Mouse (Mus musculus): Measurements from ENCODE around the gene Fbxo44.
A peak's percentile ranks its signal among the peaks of the same experiment; 100 is the strongest.

The Fbxo44 gene

DNA sequence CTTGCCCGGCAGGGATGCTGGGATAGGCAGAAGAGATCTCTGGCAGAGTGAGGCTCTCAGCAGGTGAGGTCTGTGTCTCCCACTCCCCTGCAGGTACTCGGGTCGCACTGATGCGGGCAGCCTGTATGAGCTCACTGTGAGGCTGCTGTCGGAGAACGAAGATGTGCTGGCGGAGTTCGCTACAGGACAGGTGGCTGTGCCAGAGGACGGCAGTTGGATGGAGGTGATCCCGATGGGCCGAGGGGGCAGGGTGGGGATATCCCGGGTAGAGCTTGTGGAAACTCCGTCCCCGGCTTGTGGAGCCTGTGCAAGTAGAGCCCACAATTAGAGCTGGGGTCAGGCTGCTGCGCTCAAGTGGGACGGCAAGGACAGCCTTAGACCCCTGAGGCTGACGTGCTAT is 5.3 kb upstream of the Fbxo44 start:
- DNase-seq (ENCODE audit: low read depth, low spot score): no peak

DNA sequence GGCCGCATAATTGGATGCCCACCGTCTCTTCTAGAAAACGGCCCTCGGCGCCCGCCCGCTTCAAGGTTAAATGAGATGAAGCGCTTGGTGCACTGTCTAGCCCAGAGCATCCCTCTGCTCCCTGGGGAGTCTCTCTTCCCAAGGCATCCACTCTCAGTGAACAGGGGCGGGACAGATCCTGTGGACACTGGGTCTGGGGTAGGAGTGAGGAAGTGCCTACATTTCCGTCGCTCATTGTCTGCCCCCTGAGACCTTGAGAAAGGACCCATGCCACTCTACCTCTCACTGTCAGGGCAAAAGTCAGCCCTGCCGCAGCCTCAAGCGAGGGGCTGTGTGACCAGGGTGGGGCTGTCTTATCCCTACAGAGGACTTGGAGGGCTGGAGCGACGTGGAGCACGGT is 4.2 kb upstream of the Fbxo44 start:
- DNase-seq (ENCODE audit: low read depth, low spot score): no peak

DNA sequence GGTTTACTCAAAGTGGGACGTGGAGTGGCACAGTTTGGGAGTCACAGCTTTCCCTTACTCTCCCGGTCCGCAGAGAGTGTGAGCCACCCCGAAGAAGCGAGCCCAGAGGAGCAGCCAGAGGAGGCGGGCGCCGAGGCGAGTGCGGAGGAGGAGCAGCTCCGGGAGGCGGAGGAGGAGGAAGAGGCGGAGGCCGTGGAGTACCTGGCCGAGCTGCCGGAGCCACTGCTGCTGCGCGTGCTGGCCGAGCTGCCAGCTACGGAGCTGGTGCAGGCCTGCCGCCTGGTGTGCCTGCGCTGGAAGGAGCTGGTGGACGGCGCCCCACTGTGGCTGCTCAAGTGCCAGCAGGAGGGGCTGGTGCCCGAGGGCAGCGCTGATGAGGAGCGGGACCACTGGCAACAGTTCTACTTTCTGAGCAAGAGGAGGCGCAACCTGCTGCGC is 3.7 kb upstream of the Fbxo44 start:
- DNase-seq (ENCODE audit: low read depth, low spot score): no peak

DNA sequence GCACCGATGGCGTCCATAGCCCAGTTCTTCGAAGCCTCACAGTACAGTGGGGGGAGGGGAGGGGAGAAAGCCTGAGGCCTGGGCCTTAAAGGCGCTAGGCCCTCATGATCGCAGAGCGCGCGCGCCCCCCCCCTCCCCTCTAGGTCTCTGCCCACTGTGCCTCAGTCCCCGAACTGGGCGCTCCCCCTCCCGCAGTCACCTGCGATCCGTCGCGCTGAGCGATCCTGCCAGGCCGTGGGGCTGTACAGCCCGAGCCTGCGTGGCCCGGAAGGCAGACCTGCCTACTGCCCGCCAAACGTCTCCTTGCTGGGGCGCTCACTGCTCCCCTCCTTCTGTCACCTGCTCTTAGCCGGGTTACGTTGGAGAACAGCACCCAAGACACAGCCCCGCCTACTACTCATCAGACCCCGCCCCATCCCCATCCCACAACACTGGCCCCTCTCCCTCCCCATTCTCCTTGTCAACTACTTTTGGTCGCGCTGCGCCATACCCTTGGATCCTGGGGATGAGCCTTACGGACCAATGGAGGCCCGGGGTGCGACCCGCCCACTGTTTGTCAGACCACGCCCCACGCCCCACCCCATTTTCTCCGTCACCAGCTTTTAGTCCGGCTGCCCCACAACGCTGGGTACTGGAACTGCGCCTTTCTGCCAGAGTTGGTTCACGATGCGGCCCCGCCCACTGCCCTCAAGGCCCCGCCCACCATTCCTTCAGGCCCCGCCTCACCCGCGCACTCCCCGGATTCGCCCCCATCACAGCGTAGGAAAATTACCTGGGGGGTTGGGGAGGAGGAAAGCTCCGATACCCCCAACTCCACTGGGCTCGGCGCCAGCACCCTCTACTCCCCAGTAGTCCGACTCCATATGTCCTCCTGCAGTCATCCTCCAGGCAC is 492 bp downstream of the Fbxo44 start:
- DNase-seq (ENCODE audit: low read depth, low spot score): peak; percentile 45

DNA sequence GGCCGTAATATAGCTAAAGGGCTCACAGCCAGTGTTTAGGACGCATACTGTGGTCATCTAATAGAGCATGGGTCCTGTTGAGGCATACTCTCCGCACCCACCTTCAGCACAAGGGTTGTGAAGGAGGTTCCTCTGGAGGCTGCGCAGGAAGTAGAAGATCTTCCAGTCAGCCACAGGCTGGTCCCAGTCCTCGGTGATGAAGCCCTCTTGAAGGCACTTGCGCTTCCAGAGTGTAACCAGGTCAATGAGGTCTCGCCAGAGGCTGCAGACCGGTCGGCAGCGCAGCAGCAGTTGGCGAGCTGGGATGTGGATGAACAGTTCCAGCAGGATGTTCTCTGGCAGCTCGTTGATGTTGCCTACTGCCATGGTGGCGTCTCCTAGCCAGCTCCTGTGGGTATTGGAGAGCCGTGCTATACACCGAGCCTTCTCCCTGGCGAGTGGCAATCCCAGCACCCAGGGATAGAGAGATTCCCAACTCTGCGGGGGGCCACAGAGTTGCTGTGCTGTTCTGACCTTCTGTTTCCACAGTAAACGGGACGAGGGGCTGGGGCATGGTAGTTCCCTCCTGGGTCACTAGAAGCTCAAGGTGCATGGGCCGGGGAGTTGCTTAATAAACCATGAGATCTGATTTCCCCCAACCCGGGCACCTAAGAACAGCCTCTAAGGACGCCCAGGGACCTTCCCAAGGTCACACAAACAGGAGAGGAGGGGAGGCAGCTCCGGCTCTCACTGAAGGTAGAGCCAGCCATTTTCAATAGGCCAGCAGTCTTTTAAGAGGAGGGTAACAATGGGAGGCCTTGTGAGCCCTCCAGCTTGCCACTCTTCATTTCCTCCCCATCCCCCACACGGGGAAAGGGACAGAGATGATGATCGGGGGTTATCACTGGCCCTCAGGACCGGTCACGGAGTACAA is 1.6 kb downstream of the Fbxo44 start:
- DNase-seq (ENCODE audit: low read depth, low spot score): no peak

DNA sequence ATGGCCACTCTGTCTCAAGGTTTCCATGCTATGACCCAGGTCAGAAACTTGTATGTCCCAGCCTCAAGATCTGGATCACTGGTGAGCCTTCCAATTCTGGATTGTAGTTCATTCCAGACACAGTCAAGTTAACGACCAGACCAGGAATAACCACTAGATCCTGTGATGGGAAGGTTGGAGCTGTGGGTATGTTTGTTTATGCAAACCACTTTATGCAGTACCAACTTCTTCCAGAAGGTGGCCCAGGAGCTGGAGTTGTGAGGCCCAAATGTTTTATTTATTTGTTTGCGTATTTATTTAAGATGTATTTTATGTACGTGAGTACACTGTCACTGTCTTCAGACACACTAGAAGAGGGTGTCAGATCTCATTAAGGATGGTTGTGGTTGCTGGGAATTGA is 5.3 kb downstream of the Fbxo44 start:
- no peak for DNase-seq (ENCODE audit: low read depth, low spot score)

DNA sequence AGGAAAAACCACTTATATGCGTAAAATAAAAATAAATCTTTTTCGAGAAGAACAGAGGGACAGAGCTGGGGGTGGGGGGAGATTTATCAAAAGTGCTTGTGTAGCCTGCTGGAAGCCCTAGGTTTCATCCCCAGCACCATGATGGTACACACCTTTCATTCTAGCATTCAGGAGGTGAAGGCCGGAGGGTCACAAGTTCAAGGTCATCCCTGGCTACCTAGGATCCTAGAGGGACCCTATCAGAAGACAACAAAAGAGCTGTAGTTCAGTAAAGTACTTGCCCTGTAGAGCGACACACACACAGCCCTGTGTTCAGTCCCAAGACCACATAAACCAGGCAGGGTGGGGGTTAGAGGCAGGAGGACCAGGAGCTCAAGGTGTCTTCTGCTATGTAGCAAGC is 6.3 kb downstream of the Fbxo44 start:
- DNase-seq (ENCODE audit: low read depth, low spot score): no peak

DNA sequence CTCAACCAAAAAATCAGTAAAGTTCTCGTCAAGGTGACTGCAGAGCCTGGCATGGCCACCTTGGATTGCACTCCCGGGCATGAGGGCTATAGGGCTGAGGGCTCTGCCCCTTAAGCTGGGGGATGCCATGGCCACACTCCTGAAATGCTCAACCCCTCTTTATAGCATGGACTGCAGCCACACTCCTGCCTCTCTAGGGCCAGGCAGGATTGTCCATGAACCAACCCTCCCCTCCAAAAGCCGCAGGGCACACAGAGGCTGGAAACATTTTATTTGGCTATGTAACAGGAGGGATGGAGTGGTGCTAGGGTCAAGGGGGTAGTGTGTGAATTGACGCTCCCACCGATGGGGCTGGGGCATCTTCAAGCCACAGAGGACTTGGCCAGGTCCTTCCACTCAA is 7.7 kb downstream of the Fbxo44 start:
- no peak for DNase-seq (ENCODE audit: low read depth, low spot score)

DNA sequence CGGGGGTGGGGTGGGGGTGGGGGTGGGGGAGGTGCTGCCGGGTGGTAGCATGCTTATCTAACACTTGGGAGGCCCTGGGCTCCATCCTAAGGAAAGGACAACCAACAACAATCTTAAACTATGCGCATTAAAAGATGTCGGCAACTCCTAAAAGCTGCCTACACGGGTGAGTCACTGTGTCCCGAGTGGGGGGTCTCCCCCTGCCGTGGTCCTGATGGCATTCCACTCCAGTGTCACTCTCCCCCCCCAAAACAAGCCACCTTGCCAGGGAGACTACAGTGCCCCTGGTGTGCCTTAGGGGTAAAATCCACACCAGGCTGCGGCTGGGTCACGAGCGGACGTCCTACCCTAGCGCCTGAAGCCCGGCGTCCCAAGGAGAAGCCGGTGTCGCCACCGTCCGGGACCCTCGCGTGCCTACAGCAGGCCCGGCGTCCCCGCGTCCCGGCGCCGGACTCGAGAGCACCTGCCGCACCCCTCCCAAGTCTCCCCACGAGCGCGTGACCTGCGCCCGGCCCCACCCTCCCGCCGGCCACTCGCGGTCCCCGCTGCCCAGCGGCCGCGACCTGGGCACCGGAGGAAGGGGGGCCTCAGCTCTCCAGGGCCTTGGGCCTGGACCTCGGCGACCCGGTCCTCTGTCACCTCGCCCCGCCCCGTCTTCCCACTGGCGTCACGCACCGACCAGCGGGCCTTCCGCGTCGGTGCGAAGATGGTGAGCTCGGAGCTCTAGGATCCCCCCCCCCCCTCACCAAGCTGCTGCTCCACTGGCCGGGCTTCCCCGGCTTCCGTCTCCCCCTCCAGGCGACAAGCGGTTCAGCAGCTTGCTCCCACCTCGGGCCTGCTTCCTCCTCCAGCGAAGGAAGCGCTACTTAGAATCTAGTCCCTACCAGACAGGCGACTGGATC is 8.8 kb downstream of the Fbxo44 start, which contains the start of gene Fbxo6:
Gene Fbxo6 (minus strand): TSS at position 874 of the 902 bp plus-strand sequence.
- peak; percentile 44 for DNase-seq (ENCODE audit: low read depth, low spot score)

DNA sequence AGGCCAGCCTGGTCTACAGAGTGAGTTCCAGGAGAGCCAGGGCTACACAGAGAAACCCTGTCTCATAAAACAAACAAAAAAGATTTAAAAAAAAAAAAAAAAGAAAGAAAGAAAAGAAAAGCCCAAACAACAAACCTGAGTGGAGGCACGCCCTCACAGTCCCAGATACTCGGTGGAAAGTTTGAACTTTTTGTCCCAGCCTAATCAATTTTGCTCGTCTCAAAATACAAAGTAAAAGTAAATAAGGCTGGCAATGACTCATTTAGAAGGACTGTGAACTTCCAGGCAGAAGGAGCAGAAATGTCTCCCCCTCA is 9.4 kb downstream of the Fbxo44 start:
- DNase-seq (ENCODE audit: low read depth, low spot score): no peak

DNA sequence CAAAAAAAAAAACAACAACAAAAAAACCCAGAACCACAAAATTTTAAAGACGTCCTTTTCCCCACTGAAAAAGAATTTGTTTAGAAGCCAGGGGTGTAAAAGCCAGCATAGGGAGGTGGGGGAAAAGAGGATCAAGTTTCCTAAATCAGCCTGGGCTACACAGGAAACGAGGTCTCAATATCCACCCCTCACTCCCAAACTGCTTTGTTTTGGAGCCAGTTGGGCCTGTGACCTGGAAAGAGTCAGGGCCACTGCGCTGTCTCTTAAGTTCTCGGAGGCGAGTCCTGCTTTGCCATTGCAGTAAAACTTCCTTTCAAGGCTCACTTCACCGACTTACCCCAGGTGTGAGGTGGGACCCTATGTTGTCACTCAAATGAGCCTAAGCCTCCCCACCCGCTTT is 10.0 kb downstream of the Fbxo44 start:
- no peak for DNase-seq (ENCODE audit: low read depth, low spot score)

DNA sequence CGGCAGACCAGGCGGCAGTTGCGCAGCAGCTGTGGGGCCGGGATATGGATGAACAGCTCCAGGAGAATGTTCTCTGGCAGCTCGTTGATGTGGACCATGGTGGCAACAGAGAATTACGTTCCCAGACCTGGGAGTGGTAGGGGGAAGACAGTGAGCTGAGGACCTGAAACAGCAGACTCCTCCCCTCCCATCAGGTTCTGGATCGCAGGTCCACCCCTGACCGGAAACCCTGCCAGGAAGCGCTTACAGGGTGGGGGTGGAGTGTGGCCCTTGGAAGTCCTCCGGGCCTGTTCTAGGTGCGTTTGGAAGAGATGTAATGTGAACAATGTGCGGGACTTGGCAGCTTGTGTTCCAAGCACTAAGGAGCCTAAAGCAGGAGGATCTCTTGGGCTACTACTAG is 10.7 kb downstream of the Fbxo44 start:
- no peak for DNase-seq (ENCODE audit: low read depth, low spot score)

DNA sequence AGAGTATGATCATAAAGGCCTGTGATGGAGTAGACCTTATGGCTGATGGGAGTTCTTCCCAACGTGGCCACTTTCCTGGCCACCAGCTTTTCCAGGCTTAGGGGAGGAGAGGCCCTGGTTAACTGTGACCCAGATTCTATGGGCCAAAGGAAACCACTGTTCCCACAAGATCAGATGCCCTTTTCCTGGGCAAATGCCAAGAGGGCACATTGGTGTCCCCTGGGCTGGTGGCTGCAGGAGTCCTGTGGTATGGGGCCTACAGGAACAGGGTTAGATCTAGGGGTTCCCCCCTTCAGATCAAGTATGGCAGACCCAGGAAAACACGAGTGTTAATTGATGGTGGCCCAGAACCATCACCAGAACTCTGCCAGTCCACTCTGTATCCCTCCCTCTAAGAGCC is 12.6 kb downstream of the Fbxo44 start:
- no peak for DNase-seq (ENCODE audit: low read depth, low spot score)

DNA sequence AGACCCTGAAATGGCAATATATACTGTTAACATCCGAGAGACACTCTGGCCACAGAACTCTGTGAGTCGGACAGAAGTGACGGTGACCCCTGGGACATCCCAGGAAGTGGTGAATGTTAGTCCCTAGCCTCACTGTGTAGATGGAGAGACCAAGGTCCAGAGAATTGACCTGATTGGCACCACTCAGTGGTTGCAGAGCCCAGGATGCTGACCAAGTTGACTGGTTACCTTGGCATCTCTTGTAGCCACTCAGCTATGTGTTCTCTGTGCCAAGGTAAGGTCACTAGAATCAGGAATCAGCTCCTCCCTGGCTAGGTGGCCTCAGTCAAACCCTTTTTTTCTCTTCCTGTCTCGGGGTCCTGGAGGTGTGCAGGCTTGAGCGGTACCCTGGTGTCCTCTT is 16.6 kb downstream of the Fbxo44 start:
- DNase-seq (ENCODE audit: low read depth, low spot score): no peak

DNA sequence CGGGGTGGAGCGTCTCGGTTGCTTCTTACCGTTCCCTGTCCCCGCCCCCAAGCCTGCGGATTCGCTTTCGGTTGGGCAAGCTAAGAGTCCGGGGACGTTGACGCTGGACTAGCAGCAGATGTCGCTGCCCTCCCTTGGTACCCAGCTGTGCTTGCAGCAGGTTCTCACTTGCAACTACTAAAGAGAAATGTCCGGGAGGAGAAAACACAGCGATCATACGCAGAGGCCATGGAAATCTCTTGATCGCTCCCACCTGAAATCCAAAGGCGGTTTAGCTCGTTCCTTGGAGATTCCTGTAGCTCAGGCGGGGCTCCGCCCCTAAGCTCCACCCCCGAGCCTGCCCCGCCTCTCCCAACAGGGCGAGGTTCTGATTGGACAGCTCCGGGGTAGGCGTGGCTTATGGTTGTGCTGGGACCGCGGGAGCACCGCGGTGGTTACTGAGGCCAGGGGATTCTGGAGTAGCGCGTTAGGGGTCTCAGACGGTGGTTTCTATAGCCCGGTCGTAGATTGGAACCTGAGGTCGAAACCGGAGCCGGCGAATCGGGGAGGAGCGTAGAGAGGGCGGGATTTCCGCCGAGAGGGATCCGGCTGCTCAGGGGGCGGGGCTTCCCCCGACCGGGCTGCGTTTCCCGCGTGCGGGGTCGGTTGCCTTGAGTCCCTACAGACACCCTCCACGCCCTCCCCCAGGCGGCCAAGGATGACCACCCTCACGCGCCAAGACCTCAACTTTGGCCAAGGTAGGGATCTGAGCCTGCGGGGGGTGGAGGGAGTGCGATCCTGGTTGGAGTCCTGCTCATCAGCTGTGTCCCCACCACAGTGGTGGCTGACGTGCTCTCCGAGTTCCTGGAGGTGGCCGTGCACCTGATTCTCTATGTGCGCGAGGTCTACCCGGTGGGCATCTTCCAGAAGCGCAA is 19.9 kb downstream of the Fbxo44 start:
- peak; percentile 90 for DNase-seq (ENCODE audit: low read depth, low spot score)

DNA sequence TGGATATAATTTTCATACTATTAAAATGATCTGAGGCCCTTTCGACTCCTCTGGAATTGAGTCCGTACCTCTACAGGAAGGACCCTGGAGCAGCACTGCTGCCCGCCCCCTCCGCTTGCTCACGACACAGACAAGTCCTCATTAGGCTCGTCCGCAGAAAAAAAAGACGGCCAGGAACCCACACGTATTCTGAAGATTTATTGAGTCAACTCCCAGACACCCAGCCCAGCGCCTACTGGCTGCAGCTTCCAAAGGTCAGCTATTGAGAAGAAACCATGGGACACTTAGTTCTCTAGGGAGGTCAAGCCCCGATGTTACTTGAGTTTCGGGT is 20.6 kb downstream of the Fbxo44 start:
- DNase-seq (ENCODE audit: low read depth, low spot score): no peak

DNA sequence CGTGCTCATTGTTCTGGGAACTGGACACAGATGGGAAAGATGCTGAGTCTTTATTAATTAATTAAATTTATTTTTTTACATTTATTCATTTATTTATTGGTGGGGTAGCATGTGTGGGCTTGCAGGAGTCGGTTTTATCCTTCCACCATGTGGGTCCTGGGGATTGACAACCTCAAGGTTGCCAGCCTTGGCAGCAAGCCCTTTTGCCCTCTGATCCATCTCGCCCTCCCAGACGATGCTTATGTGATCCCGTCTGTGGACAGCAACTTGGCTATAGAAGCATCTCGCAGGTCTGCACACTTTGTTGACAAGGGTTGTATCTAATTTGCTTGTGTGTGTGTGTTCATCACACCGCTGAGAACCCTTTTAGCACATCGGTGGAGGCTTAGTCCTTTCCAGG is 22.8 kb downstream of the Fbxo44 start:
- no peak for DNase-seq (ENCODE audit: low read depth, low spot score)

DNA sequence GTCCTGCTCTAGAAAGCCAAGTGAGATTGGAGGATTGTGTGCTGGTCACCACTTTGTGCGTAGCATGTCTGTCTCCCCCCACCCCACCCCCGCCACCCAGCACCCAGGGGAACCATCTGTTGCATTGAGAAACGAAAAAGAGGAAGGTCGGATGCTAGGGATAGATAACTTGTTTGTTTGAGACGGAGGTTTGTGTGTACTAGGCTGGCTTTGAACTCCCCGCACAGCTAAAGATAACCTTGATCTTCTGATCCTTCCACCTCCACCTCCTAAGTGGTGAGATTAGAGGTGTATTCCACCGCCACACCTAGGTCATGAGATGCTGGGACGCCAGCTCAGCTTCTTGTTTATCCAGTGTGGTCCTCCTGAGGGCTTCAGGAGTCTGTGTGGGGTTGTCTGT is 25.3 kb downstream of the Fbxo44 start:
- no peak for DNase-seq (ENCODE audit: low read depth, low spot score)

DNA sequence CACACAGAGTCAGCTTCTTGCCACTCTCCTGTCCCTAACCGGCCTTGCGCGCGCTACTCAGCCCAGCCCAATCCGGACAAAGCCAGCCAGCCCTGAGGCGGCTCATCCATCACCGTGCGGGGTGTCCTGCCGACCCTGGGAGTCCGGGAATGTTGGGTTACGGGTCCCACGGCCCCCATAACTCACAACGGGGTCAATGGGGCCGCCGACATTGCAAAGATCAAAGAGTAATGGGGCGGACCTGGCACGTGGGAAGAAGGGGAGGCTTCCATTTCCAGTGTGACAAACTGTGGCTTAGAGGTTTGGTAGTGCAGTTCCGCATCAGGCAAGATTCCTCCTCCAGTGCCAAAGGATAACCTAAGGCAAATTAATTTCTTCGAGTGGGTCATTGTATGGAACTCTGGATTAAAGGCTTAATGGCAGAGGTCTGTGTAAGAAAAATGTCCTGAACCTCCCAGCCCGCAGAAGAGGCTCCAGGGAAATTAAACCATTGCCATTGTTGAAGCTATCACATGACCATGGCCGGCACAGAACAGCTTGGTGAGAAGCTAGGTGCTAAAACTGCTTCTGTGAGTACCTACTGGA is 28.7 kb downstream of the Fbxo44 start:
- no peak for DNase-seq (ENCODE audit: low read depth, low spot score)

Measured in c-Kit-negative CD71-positive TER-119-positive erythroid progenitor cells, embryonic 14.5 days (primary cell).